Mouse (Mus musculus) gastrocnemius, adult 8-10 months (tissue): ENCODE measurements at regions not wholly inside any gene's neighbourhood (a gene's known extent, or its start where the extent isn't known, plus 50 kb on each side); places are given as distances from the start of the nearest gene placed in this dataset.

Source experiments
- DNase-seq, 2 experiments: peaks; one replicate each; pipeline ENCODE4 v3.0.0; 2022; ENCODE audit warnings: low spot score in 2 of 2

GRCm38 (mm10) chr9:47477889-47478288 lies 52.1 kb upstream of the Cadm1 start:
- DNase-seq = no peak
